Mouse (Mus musculus) heart, embryonic 12.5 days (tissue): ENCODE measurements around the gene Cs. TPM values are rescaled to one million over a fixed set of nuclear protein-coding genes. Genes with fewer than 3 reads are reported as not detected.
A peak's percentile ranks its signal among the peaks of the same experiment; 100 is the strongest.

Experiments used
- ATAC-seq: fragments of 200-750 bp; cut with Nextera tagmentation; 2 replicates; pipeline ENCODE4 v1.8.0; 2017; ENCODE audit warnings: moderate TSS enrichment, moderate library complexity; ENCODE audit not compliant: insufficient number of reproducible peaks, low FRiP score
- H3K27ac ChIP-seq: fragments of 300-500 bp; sonication (generic); 2 replicates; pipeline ENCODE4 v1.5.1; 2016; ENCODE audit warnings: mild to moderate bottlenecking, moderate library complexity; ENCODE audit not compliant: poor library complexity, severe bottlenecking
- H3K27me3 ChIP-seq: fragments of 300-500 bp; sonication (generic); replicated peaks from 2 replicates; pipeline ENCODE4 v1.6.1; 2016; ENCODE audit warnings: mild to moderate bottlenecking, moderate library complexity
- H3K36me3 ChIP-seq: fragments of 300-500 bp; sonication (generic); 2 replicates; pipeline ENCODE4 v1.6.1; 2016; ENCODE audit warnings: mild to moderate bottlenecking, moderate library complexity
- H3K4me1 ChIP-seq: fragments of 300-500 bp; sonication (generic); replicated peaks from 2 replicates; pipeline ENCODE4 v1.6.1; 2016; ENCODE audit warnings: mild to moderate bottlenecking
- H3K4me2 ChIP-seq: fragments of 300-500 bp; sonication (generic); 2 replicates; pipeline ENCODE4 v1.6.1; 2016; ENCODE audit warnings: mild to moderate bottlenecking, moderate library complexity
- H3K4me3 ChIP-seq: fragments of 300-500 bp; sonication (generic); 2 replicates; pipeline ENCODE4 v1.5.1; 2016; ENCODE audit warnings: mild to moderate bottlenecking
- H3K9ac ChIP-seq: fragments of 300-500 bp; sonication (generic); 2 replicates; pipeline ENCODE4 v1.6.1; 2016; ENCODE audit warnings: mild to moderate bottlenecking, moderate library complexity
- H3K9me3 ChIP-seq: fragments of 300-500 bp; sonication (generic); replicated peaks from 2 replicates; pipeline ENCODE4 v1.6.1; 2016; ENCODE audit warnings: mild to moderate bottlenecking, moderate library complexity
- WGBS: fragments of 180-500 bp; shearing (Covaris S2); methylation state at CpG from one replicate; pipeline ENCODE4 v1.1.7; 2016; 5-methylcytosine and 5-hydroxymethylcytosine counted together
- polyA plus RNA-seq: library from polyadenylated mRNA; unstranded; fragments of >200 nt; fragmentation: Nextera tagmentation; extraction: Ambion mirVana; gene quantifications from 2 replicates; pipeline ENCODE4 v1.2.1, GENCODE M21; 2016

The Cs gene
- polyA plus RNA-seq, 1 experiment from 2014 or later: 418 TPM

GRCm38 (mm10) chr10:128335582-128335981, 2.0 kb upstream of the Cs start:
- WGBS: 3% methylated on average over 4 of the region's 4 CpGs
- ATAC-seq: no peak
- Histone ChIP-seq H3K9me3 (no peaks in the 10 kb centered on the region), H3K27ac (peak overlapping the region; percentile 35; the same call in 1 of the 2 replicates), H3K4me3 (no peak overlapping the region), H3K27me3 (no peaks in the 10 kb centered on the region), H3K9ac (no peak overlapping the region), H3K36me3 (peaks cover 3% of the 10 kb centered on the region; the same call in 1 of the 2 replicates), H3K4me1 (peaks cover 38% of the 10 kb centered on the region), H3K4me2 (no peak overlapping the region)

GRCm38 (mm10) chr10:128336195-128336594, 1.3 kb upstream of the Cs start:
- peaks cover 43% of the 10 kb centered on the region for H3K4me1 ChIP-seq
- H3K27me3 ChIP-seq: no peaks in the 10 kb centered on the region
- H3K4me3 ChIP-seq: no peak overlapping the region
- H3K36me3 ChIP-seq: peaks cover 3% of the 10 kb centered on the region; the same call in 1 of the 2 replicates
- no peak for ATAC-seq
- 85% methylated on average over 3 of the region's 3 CpGs for WGBS
- H3K4me2 ChIP-seq: no peak overlapping the region
- H3K9ac ChIP-seq: no peak overlapping the region
- H3K27ac ChIP-seq: peak overlapping the region; percentile 35; the same call in 1 of the 2 replicates
- H3K9me3 ChIP-seq: no peaks in the 10 kb centered on the region

GRCm38 (mm10) chr10:128336597-128336996, 937 bp upstream of the Cs start:
- Histone ChIP-seq H3K36me3 (peaks cover 3% of the 10 kb centered on the region; the same call in 1 of the 2 replicates), H3K27ac (peak overlapping the region; percentile 93), H3K4me1 (peaks cover 47% of the 10 kb centered on the region), H3K27me3 (no peaks in the 10 kb centered on the region), H3K9me3 (no peaks in the 10 kb centered on the region), H3K4me3 (peak overlapping the region; percentile 94; the same call in 1 of the 2 replicates), H3K9ac (no peak overlapping the region; the same call in 1 of the 2 replicates), H3K4me2 (peak overlapping the region; percentile 86)
- ATAC-seq: no peak
- WGBS: 61% methylated on average over 3 of the region's 3 CpGs

- Histone ChIP-seq H3K9ac (peak overlapping the region; percentile 87), H3K4me3 (peak overlapping the region; percentile 94), H3K4me2 (peak overlapping the region; percentile 86), H3K36me3 (peaks cover 3% of the 10 kb centered on the region; the same call in 1 of the 2 replicates), H3K27me3 (no peaks in the 10 kb centered on the region), H3K4me1 (peaks cover 54% of the 10 kb centered on the region), H3K27ac (peak overlapping the region; percentile 98), H3K9me3 (no peaks in the 10 kb centered on the region)
- no peak for ATAC-seq
- 14% methylated on average over 5 of the region's 5 CpGs for WGBS
Observed at GRCm38 (mm10) chr10:128338415-128338814, 881 bp downstream of the Cs start.

GRCm38 (mm10) chr10:128338948-128339347, 1.4 kb downstream of the Cs start:
- no peak for ATAC-seq
- H3K9me3 ChIP-seq: no peaks in the 10 kb centered on the region
- 22% methylated on average over 2 of the region's 2 CpGs for WGBS
- peaks cover 3% of the 10 kb centered on the region; the same call in 1 of the 2 replicates for H3K36me3 ChIP-seq
- H3K4me2 ChIP-seq: peak overlapping the region; percentile 86
- H3K9ac ChIP-seq: peak overlapping the region; percentile 87
- peak overlapping the region; percentile 98; the same call in 1 of the 2 replicates for H3K27ac ChIP-seq
- H3K27me3 ChIP-seq: no peaks in the 10 kb centered on the region
- H3K4me3 ChIP-seq: peak overlapping the region; percentile 94
- peaks cover 59% of the 10 kb centered on the region for H3K4me1 ChIP-seq

GRCm38 (mm10) chr10:128340257-128340656, 2.7 kb downstream of the Cs start:
- no peak overlapping the region for H3K9ac ChIP-seq

GRCm38 (mm10) chr10:128343436-128343835, 5.9 kb downstream of the Cs start:
- ATAC-seq: no peak
- peaks cover 69% of the 10 kb centered on the region for H3K4me1 ChIP-seq
- H3K9ac ChIP-seq: no peak overlapping the region
- no peak overlapping the region for H3K4me3 ChIP-seq
- no peaks in the 10 kb centered on the region for H3K27me3 ChIP-seq
- H3K36me3 ChIP-seq: peaks cover 3% of the 10 kb centered on the region; the same call in 1 of the 2 replicates
- H3K4me2 ChIP-seq: no peak overlapping the region
- 97% methylated on average over 1 of the region's 1 CpGs for WGBS
- no peaks in the 10 kb centered on the region for H3K9me3 ChIP-seq
- peak overlapping the region; percentile 90 for H3K27ac ChIP-seq

More at GRCm38 (mm10) chr10:128340257-128340656, 2.7 kb downstream of the Cs start:
- Histone ChIP-seq H3K9me3 (no peaks in the 10 kb centered on the region), H3K27me3 (no peaks in the 10 kb centered on the region), H3K4me2 (0 out of 2 replicates have a peak overlapping the region, but pooled peaks have one; percentile 86), H3K27ac (no peak overlapping the region), H3K36me3 (peaks cover 3% of the 10 kb centered on the region; the same call in 1 of the 2 replicates), H3K4me3 (no peak overlapping the region), H3K4me1 (peaks cover 70% of the 10 kb centered on the region)
- ATAC-seq: no peak
- 45% methylated on average over 2 of the region's 2 CpGs for WGBS

GRCm38 (mm10) chr10:128344568-128345275, 7.2 kb downstream of the Cs start:
- H3K9ac ChIP-seq: no peak overlapping the region
- H3K4me1 ChIP-seq: peaks cover 56% of the 10 kb centered on the region
- H3K4me2 ChIP-seq: peak overlapping the region; percentile 62
- ATAC-seq: peak; percentile 88
- H3K27me3 ChIP-seq: no peaks in the 10 kb centered on the region
- H3K4me3 ChIP-seq: peak overlapping the region; percentile 26
- H3K9me3 ChIP-seq: no peaks in the 10 kb centered on the region
- H3K36me3 ChIP-seq: peaks cover 5% of the 10 kb centered on the region
- WGBS: 10% methylated on average over 7 of the region's 7 CpGs
- H3K27ac ChIP-seq: peak overlapping the region; percentile 90

- Histone ChIP-seq H3K27ac (no peak overlapping the region), H3K36me3 (peaks cover 32% of the 10 kb centered on the region), H3K4me2 (no peak overlapping the region), H3K4me1 (peaks cover 37% of the 10 kb centered on the region), H3K27me3 (no peaks in the 10 kb centered on the region), H3K9ac (no peak overlapping the region; the same call in 1 of the 2 replicates), H3K4me3 (no peak overlapping the region), H3K9me3 (no peaks in the 10 kb centered on the region)
- WGBS: 86% methylated on average over 8 of the region's 8 CpGs
- no peak for ATAC-seq
Observed at GRCm38 (mm10) chr10:128347541-128347940, 10.0 kb downstream of the Cs start.

GRCm38 (mm10) chr10:128358796-128359195, 21.3 kb downstream of the Cs start:
- Histone ChIP-seq H3K4me1 (peaks cover 4% of the 10 kb centered on the region; the same call in 1 of the 2 replicates), H3K9ac (no peak overlapping the region), H3K4me3 (no peak overlapping the region), H3K4me2 (no peak overlapping the region), H3K27me3 (no peaks in the 10 kb centered on the region), H3K36me3 (peaks cover 88% of the 10 kb centered on the region), H3K27ac (no peak overlapping the region), H3K9me3 (no peaks in the 10 kb centered on the region)
- no peak for ATAC-seq
- WGBS: 57% methylated on average over 2 of the region's 2 CpGs

- ATAC-seq: no peak
- H3K9me3 ChIP-seq: no peaks in the 10 kb centered on the region
- WGBS: 62% methylated on average over 6 of the region's 6 CpGs
- H3K36me3 ChIP-seq: peaks cover 86% of the 10 kb centered on the region
- H3K4me3 ChIP-seq: no peak overlapping the region
- H3K27ac ChIP-seq: no peak overlapping the region
- no peaks in the 10 kb centered on the region for H3K27me3 ChIP-seq
- H3K4me1 ChIP-seq: peaks cover 4% of the 10 kb centered on the region; the same call in 1 of the 2 replicates
- no peak overlapping the region for H3K4me2 ChIP-seq
- no peak overlapping the region for H3K9ac ChIP-seq
Observed at GRCm38 (mm10) chr10:128359226-128359625, 21.7 kb downstream of the Cs start.
